Mouse (Mus musculus) kidney, adult 18-20 months (tissue): ENCODE data around the gene Egln3.
A peak's percentile ranks its signal among the peaks of the same experiment; 100 is the strongest.

ENCODE experiments used
- DNase-seq: peaks from one replicate; pipeline ENCODE4 v3.0.0; 2021

Gene Egln3

GRCm38 (mm10) chr12:54202276-54202675 is 1.4 kb downstream of the Egln3 start:
- DNase-seq: peak; percentile 36

GRCm38 (mm10) chr12:54200856-54201255 is 2.8 kb downstream of the Egln3 start:
- DNase-seq: no peak

- peak; percentile 20 for DNase-seq
Measured at GRCm38 (mm10) chr12:54200172-54200571, 3.5 kb downstream of the Egln3 start.

GRCm38 (mm10) chr12:54198282-54198918 is 5.3 kb downstream of the Egln3 start:
- no peak for DNase-seq

GRCm38 (mm10) chr12:54197849-54198248 is 5.8 kb downstream of the Egln3 start:
- DNase-seq: peak; percentile 28

GRCm38 (mm10) chr12:54197301-54197782 is 6.3 kb downstream of the Egln3 start:
- DNase-seq: peak; percentile 59

GRCm38 (mm10) chr12:54196881-54197280 is 6.8 kb downstream of the Egln3 start:
- no peak for DNase-seq

GRCm38 (mm10) chr12:54194159-54194558 is 9.5 kb downstream of the Egln3 start:
- no peak for DNase-seq

- DNase-seq: no peak
Measured at GRCm38 (mm10) chr12:54192305-54192661, 11.4 kb downstream of the Egln3 start.

GRCm38 (mm10) chr12:54191608-54192304 is 11.9 kb downstream of the Egln3 start:
- peak; percentile 88 for DNase-seq

- peak; percentile 57 for DNase-seq
Measured at GRCm38 (mm10) chr12:54191181-54191580, 12.5 kb downstream of the Egln3 start.

- peak; percentile 47 for DNase-seq
Measured at GRCm38 (mm10) chr12:54187812-54188600, 15.7 kb downstream of the Egln3 start.

GRCm38 (mm10) chr12:54186926-54187623 is 16.6 kb downstream of the Egln3 start:
- DNase-seq: no peak

- no peak for DNase-seq
Measured at GRCm38 (mm10) chr12:54184264-54184663, 19.4 kb downstream of the Egln3 start.

GRCm38 (mm10) chr12:54178323-54178722 is 25.3 kb downstream of the Egln3 start:
- no peak for DNase-seq

GRCm38 (mm10) chr12:54168786-54169185 is 34.9 kb downstream of the Egln3 start:
- DNase-seq: no peak

- no peak for DNase-seq
Measured at GRCm38 (mm10) chr12:54167737-54168136, 35.9 kb downstream of the Egln3 start.

GRCm38 (mm10) chr12:54164724-54165050 is 39.0 kb downstream of the Egln3 start:
- DNase-seq: no peak

- DNase-seq: no peak
Measured at GRCm38 (mm10) chr12:54164040-54164723, 39.5 kb downstream of the Egln3 start.

GRCm38 (mm10) chr12:54163166-54163565 is 40.5 kb downstream of the Egln3 start:
- DNase-seq: no peak

- DNase-seq: peak; percentile 39
Measured at GRCm38 (mm10) chr12:54162637-54163131, 41.0 kb downstream of the Egln3 start.

- DNase-seq: no peak
Measured at GRCm38 (mm10) chr12:54161468-54162202, 42.0 kb downstream of the Egln3 start.
